Mouse (Mus musculus): ENCODE measurements at regions not wholly inside any gene's neighbourhood (a gene's known extent, or its start where the extent isn't known, plus 50 kb on each side); places are given as distances from the start of the nearest gene placed in this dataset.

DNA sequence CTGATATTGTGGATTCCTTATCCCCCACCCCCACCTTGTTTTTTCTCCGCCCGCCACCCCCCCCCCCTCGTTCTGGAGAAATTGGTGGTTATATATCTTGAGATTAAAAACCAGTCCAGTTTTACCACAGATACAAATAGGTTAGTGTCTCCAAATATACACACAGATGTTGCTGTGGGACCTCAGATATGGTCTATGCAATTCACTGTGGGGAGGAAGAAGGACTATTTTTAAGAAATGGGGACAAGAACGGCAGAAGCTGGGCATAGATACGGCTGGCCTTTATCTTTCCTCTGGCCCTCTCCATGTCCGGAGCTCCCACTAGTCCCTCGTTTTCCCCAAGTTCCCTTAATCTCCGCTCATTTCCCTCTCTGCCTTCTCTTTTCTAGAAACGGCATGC is 89.0 kb upstream of the Rap1b start:
- H3K36me3 ChIP-seq (ENCODE audit: control insufficient read depth, insufficient read depth): no peaks in the 10 kb centered on the region
- WGBS: 71% methylated on average over 9 of the region's 9 CpGs
- no peaks in the 10 kb centered on the region for H3K27me3 ChIP-seq (replicated peaks; ENCODE audit: control insufficient read depth, insufficient read depth, low read length)
- H3K4me2 ChIP-seq (ENCODE audit: low read length): no peak overlapping the region
- no peak overlapping the region for H3K27ac ChIP-seq (ENCODE audit: low read length)
- H3K9me3 ChIP-seq (ENCODE audit: control insufficient read depth, low read length): no peaks in the 10 kb centered on the region
- H3K4me3 ChIP-seq (replicated peaks; ENCODE audit: low read length): no peak overlapping the region
- no peak overlapping the region for H3K9ac ChIP-seq (replicated peaks; ENCODE audit: low read depth, low read length)
- no peaks in the 10 kb centered on the region for H3K4me1 ChIP-seq (replicated peaks; ENCODE audit: control insufficient read depth, insufficient read depth, low read length)
- no peak for ATAC-seq

DNA sequence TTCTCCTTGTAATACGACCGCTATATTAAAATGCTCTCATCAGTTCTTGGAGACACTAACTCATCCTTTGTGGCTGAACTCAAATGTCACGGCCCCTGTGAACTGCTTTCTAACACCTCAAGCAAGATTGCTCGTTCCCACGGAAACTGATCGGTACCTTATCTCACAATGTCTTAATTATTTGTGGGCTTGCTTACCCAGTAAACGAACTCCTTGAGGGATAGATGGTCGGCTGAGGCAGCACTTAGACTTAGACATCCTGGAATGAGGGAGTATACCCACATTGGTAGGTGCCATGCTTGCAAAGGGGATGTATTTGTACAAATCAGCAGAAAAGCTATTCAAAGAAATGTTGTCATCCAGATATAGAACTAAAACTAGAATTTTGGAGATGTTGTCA is 92.9 kb upstream of the Rap1b start:
- no peaks in the 10 kb centered on the region for H3K36me3 ChIP-seq (ENCODE audit: control insufficient read depth, insufficient read depth)
- H3K4me3 ChIP-seq (replicated peaks; ENCODE audit: low read length): no peak overlapping the region

DNA sequence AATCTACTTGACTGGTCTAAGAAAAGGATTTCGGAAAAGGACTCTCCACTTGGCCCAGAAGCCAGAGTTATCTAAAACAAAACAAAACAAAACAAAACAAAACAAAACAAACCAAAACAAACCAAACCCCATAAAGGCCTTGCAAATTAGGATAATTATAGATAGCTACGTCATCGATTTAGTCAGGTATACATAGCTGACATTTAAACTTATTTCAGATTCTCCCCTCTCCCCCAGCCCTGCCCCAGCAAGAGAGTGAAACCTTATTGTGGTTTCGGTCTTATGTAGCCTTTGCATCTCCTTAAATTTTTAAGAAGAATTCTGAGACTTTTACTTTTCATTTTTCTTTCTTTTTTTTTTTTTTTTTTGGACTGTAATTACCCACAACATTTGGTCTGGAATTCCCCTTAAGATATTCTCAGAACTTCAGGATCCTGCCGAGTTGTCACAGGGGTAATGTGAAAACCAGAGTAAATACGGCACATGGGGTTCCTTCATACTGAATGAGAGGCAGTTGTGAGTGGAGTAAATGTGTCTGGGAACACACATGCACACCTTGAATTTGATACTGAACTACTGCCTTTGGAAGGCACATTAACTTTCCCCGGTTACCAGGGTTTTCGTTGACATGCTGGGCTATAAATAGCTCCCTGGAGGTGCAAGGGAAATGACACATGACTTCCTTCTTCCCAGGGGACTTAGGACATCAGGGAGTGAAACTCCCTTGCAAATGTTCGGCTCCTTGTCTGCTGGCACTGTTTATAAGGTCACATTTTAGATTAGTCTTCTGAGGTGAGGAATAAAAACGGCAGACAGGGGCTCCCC is 94.8 kb upstream of the Rap1b start:
- Histone ChIP-seq H3K27ac (ENCODE audit: low read length) (no peak overlapping the region), H3K27me3 (replicated peaks; ENCODE audit: control insufficient read depth, insufficient read depth, low read length) (no peaks in the 10 kb centered on the region), H3K9ac (replicated peaks; ENCODE audit: low read depth, low read length) (no peak overlapping the region), H3K36me3 (ENCODE audit: control insufficient read depth, insufficient read depth) (no peaks in the 10 kb centered on the region), H3K4me2 (ENCODE audit: low read length) (no peak overlapping the region), H3K4me3 (replicated peaks; ENCODE audit: low read length) (no peak overlapping the region), H3K9me3 (ENCODE audit: control insufficient read depth, low read length) (no peaks in the 10 kb centered on the region), H3K4me1 (replicated peaks; ENCODE audit: control insufficient read depth, insufficient read depth, low read length) (0 out of 2 replicates have a peak, but pooled peaks cover 2% of the 10 kb centered on the region)
- no peak for ATAC-seq
- WGBS: 72% methylated on average over 10 of the region's 10 CpGs

More for the DNA sequence above, 92.9 kb upstream of the Rap1b start:
- Histone ChIP-seq H3K27ac (ENCODE audit: low read length) (no peak overlapping the region), H3K4me1 (replicated peaks; ENCODE audit: control insufficient read depth, insufficient read depth, low read length) (no peaks in the 10 kb centered on the region), H3K4me2 (ENCODE audit: low read length) (no peak overlapping the region), H3K9ac (replicated peaks; ENCODE audit: low read depth, low read length) (no peak overlapping the region), H3K9me3 (ENCODE audit: control insufficient read depth, low read length) (no peaks in the 10 kb centered on the region), H3K27me3 (replicated peaks; ENCODE audit: control insufficient read depth, insufficient read depth, low read length) (no peaks in the 10 kb centered on the region)
- 66% methylated on average over 8 of the region's 8 CpGs for WGBS
- ATAC-seq: no peak

- Histone ChIP-seq H3K9ac (replicated peaks; ENCODE audit: low read depth, low read length) (no peak overlapping the region), H3K4me3 (replicated peaks; ENCODE audit: low read length) (no peak overlapping the region), H3K27ac (ENCODE audit: low read length) (no peak overlapping the region), H3K36me3 (ENCODE audit: control insufficient read depth, insufficient read depth) (no peaks in the 10 kb centered on the region), H3K9me3 (ENCODE audit: control insufficient read depth, low read length) (no peaks in the 10 kb centered on the region), H3K4me1 (replicated peaks; ENCODE audit: control insufficient read depth, insufficient read depth, low read length) (0 out of 2 replicates have a peak, but pooled peaks cover 2% of the 10 kb centered on the region), H3K4me2 (ENCODE audit: low read length) (no peak overlapping the region), H3K27me3 (replicated peaks; ENCODE audit: control insufficient read depth, insufficient read depth, low read length) (no peaks in the 10 kb centered on the region)
- 81% methylated on average over 3 of the region's 3 CpGs for WGBS
- ATAC-seq: no peak
These were observed 95.4 kb upstream of the Rap1b start for GRCm38 (mm10) chr10:117941266-117941651.

DNA sequence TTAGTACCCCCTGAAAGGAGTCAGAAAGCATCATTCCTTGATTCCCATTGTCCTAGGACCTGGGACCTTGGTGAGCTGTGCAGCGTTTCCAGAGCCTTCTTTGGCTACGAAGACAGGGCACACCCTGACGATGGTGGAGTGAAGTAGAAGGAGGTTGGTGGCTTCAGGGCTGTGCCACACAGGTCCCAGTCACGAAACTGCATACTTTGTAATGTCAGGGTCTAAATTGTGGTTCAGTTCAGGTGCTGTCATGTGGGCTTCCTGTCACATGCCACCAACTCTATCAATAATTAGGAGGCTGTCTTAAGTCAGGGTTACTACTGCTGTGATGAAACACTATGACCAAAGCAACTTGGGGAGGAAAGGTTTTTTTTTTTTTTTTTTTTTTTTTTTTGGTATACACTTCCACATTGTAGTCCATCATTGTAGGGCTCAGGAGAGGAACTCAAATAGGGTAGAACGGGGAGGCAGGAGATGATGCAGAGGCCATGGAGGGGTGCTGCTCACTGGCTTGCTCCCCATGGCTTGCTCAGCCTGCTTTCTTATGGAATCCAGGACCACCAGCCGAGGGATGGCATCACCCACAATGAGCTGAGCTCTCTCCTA is 98.0 kb upstream of the Rap1b start:
- H3K9me3 ChIP-seq (ENCODE audit: control insufficient read depth, low read length): no peaks in the 10 kb centered on the region
- no peak for ATAC-seq
- no peak overlapping the region for H3K4me3 ChIP-seq (replicated peaks; ENCODE audit: low read length)
- H3K4me2 ChIP-seq (ENCODE audit: low read length): no peak overlapping the region
- H3K4me1 ChIP-seq (replicated peaks; ENCODE audit: control insufficient read depth, insufficient read depth, low read length): 0 out of 2 replicates have a peak, but pooled peaks cover 2% of the 10 kb centered on the region
- H3K36me3 ChIP-seq (ENCODE audit: control insufficient read depth, insufficient read depth): no peaks in the 10 kb centered on the region
- no peak overlapping the region for H3K27ac ChIP-seq (ENCODE audit: low read length)
- no peaks in the 10 kb centered on the region for H3K27me3 ChIP-seq (replicated peaks; ENCODE audit: control insufficient read depth, insufficient read depth, low read length)
- H3K9ac ChIP-seq (replicated peaks; ENCODE audit: low read depth, low read length): no peak overlapping the region
- 86% methylated on average over 6 of the region's 6 CpGs for WGBS

DNA sequence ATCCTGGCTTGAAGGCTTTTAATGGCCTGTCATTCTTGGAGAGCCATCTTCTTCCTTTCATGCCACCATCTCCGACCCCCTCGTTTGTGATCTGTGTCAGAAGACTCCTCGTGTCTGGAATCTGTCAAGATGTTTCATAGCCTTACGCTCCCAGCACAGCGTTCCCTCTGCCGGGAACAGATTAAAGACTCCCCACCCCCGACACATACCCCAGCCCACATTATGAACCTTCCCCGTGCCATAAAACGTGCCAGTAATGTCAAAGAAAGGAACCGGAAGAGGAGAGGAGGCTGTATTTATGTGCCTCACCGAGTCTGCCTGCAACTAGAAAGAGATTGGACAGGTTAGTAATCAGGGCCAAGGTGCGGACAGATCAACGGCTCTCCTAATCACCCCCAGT is 101.4 kb upstream of the Rap1b start:
- no peak overlapping the region for H3K27ac ChIP-seq (ENCODE audit: low read length)
- H3K4me2 ChIP-seq (ENCODE audit: low read length): no peak overlapping the region
- H3K36me3 ChIP-seq (ENCODE audit: control insufficient read depth, insufficient read depth): no peaks in the 10 kb centered on the region
- H3K9me3 ChIP-seq (ENCODE audit: control insufficient read depth, low read length): no peaks in the 10 kb centered on the region
- no peaks in the 10 kb centered on the region for H3K27me3 ChIP-seq (replicated peaks; ENCODE audit: control insufficient read depth, insufficient read depth, low read length)
- WGBS: 70% methylated on average over 13 of the region's 13 CpGs
- no peak overlapping the region for H3K9ac ChIP-seq (replicated peaks; ENCODE audit: low read depth, low read length)
- H3K4me3 ChIP-seq (replicated peaks; ENCODE audit: low read length): no peak overlapping the region
- 0 out of 2 replicates have a peak, but pooled peaks cover 2% of the 10 kb centered on the region for H3K4me1 ChIP-seq (replicated peaks; ENCODE audit: control insufficient read depth, insufficient read depth, low read length)
- ATAC-seq: no peak

DNA sequence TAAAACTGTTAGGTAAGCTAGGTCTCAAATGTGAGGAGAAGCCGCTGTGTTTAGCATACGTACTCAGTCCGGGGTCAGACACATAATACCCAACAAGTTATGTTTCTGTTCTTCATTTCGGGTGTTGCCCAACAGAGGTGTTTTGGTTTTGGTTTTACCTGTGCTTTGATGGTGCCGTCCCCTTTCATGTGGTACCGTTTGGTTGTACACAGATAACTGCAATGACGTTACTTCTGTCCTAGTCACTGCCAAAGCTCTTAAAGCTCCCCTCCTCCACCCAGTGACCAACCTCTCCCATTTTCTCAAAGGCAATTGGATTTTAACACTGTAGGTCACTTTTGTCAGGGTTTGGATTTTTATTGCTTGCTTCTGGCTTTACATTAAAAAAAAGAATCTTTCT is 102.1 kb upstream of the Rap1b start:
- Histone ChIP-seq H3K4me1 (replicated peaks; ENCODE audit: control insufficient read depth, insufficient read depth, low read length) (0 out of 2 replicates have a peak, but pooled peaks cover 2% of the 10 kb centered on the region), H3K9ac (replicated peaks; ENCODE audit: low read depth, low read length) (no peak overlapping the region), H3K36me3 (ENCODE audit: control insufficient read depth, insufficient read depth) (no peaks in the 10 kb centered on the region), H3K9me3 (ENCODE audit: control insufficient read depth, low read length) (no peaks in the 10 kb centered on the region), H3K4me3 (replicated peaks; ENCODE audit: low read length) (no peak overlapping the region), H3K4me2 (ENCODE audit: low read length) (no peak overlapping the region), H3K27me3 (replicated peaks; ENCODE audit: control insufficient read depth, insufficient read depth, low read length) (no peaks in the 10 kb centered on the region), H3K27ac (ENCODE audit: low read length) (no peak overlapping the region)
- ATAC-seq: no peak
- 87% methylated on average over 7 of the region's 7 CpGs for WGBS

GRCm38 (mm10) chr10:117952116-117953025 is 106.5 kb upstream of the Rap1b start:
- Histone ChIP-seq H3K27me3 (replicated peaks; ENCODE audit: control insufficient read depth, insufficient read depth, low read length) (no peaks in the 10 kb centered on the region), H3K27ac (ENCODE audit: low read length) (no peak overlapping the region), H3K4me1 (replicated peaks; ENCODE audit: control insufficient read depth, insufficient read depth, low read length) (no peaks in the 10 kb centered on the region), H3K36me3 (ENCODE audit: control insufficient read depth, insufficient read depth) (no peaks in the 10 kb centered on the region), H3K9me3 (ENCODE audit: control insufficient read depth, low read length) (no peaks in the 10 kb centered on the region), H3K9ac (replicated peaks; ENCODE audit: low read depth, low read length) (no peak overlapping the region), H3K4me3 (replicated peaks; ENCODE audit: low read length) (no peak overlapping the region), H3K4me2 (ENCODE audit: low read length) (no peak overlapping the region)
- 75% methylated on average over 26 of the region's 26 CpGs for WGBS
- ATAC-seq: no peak

All from forebrain, embryonic 16.5 days (tissue).